Comparison of ENCODE assay signal across 15 mouse cellular contexts in genomic region chr15:79225780-79226179, GRCm38 (mm10). TPM values are rescaled to one million over a fixed set of nuclear protein-coding genes. Genes with fewer than 3 reads are reported as not detected.
A peak's percentile ranks its signal among the peaks of the same experiment; 100 is the strongest.
DNase-seq lines count a peak whose midpoint lies in the region; ATAC-seq and TF ChIP-seq lines count a peak whose summit lies in the region.
"Not testable (repeated sequence)": the region's sequence is repeated elsewhere in the genome, so short reads cannot be mapped to it uniquely, and the experiment has no call there.
"Had no signal": no experiment of that assay in that cellular context is flagged by ENCODE, and none has a peak within 500 bp of the region (broad histone marks: within the 10 kb centered on the region; RNA-seq: fewer than 3 reads in every experiment).

No protein-coding gene starts in this region.

- H3K4me1 ChIP-seq in E14TG2a.4 (replicated peaks; ENCODE audit: low read depth, low read length) = peaks cover 38% of the 10 kb centered on the region
- H3K4me1 ChIP-seq in forebrain, postnatal 0 days (ENCODE audit: insufficient read depth); hindbrain, postnatal 0 days (ENCODE audit: insufficient read depth, low read length); lung, postnatal 0 days (ENCODE audit: insufficient read depth, low read depth, low read length); stomach, postnatal 0 days (replicated peaks; ENCODE audit: control insufficient read depth, insufficient read depth): not testable (repeated sequence)

- H3K36me3 ChIP-seq in E14TG2a.4 (ENCODE audit: insufficient read depth, low read length); forebrain, postnatal 0 days (ENCODE audit: insufficient read depth); hindbrain, postnatal 0 days (ENCODE audit: insufficient read depth, low read length); lung, postnatal 0 days (ENCODE audit: insufficient read depth, low read length); stomach, postnatal 0 days (ENCODE audit: control insufficient read depth, insufficient read depth, low read length): not testable (repeated sequence)

- WGBS in forebrain, postnatal 0 days = 61% methylated on average over 2 of the region's 2 CpGs
- 59% methylated on average over 2 of the region's 2 CpGs for WGBS in hindbrain, postnatal 0 days
- WGBS in lung, postnatal 0 days = 60% methylated on average over 2 of the region's 2 CpGs
- 57% methylated on average over 2 of the region's 2 CpGs for WGBS in stomach, postnatal 0 days

- H3K4me3 ChIP-seq in E14TG2a.4 (replicated peaks; ENCODE audit: low read length); forebrain, postnatal 0 days (ENCODE audit: low read depth, low read length); hindbrain, postnatal 0 days (ENCODE audit: low read length); layer of hippocampus, adult 2 months; lung, postnatal 0 days (ENCODE audit: low read depth, low read length); stomach, postnatal 0 days (ENCODE audit: low read depth, low read length): not testable (repeated sequence)

- ATAC-seq in forebrain, postnatal 0 days; hindbrain, postnatal 0 days; lung, postnatal 0 days; stomach, postnatal 0 days (ENCODE audit: low FRiP score, low TSS enrichment): not testable (repeated sequence)

- H3K4me2 ChIP-seq in forebrain, postnatal 0 days (ENCODE audit: low read depth); hindbrain, postnatal 0 days (ENCODE audit: low read depth, low read length); lung, postnatal 0 days (replicated peaks; ENCODE audit: low read depth, low read length); stomach, postnatal 0 days (replicated peaks; ENCODE audit: low read depth): not testable (repeated sequence)

- H3K27me3 ChIP-seq in E14TG2a.4 (ENCODE audit: insufficient read depth, low read length); forebrain, postnatal 0 days (ENCODE audit: insufficient read depth, low read length); hindbrain, postnatal 0 days (ENCODE audit: insufficient read depth, low read length); lung, postnatal 0 days (replicated peaks; ENCODE audit: insufficient read depth, low read length); stomach, postnatal 0 days (ENCODE audit: control insufficient read depth, insufficient read depth, low read length): not testable (repeated sequence)

- H3K9ac ChIP-seq in forebrain, postnatal 0 days; hindbrain, postnatal 0 days (replicated peaks; ENCODE audit: low read length); lung, postnatal 0 days (replicated peaks; ENCODE audit: low read depth); stomach, postnatal 0 days (ENCODE audit: low read length): not testable (repeated sequence)

- TF ChIP-seq EP300 in lung, postnatal 0 days (IDR thresholded peaks at IDR 0.05); stomach, postnatal 0 days (optimal IDR thresholded peaks at IDR 0.05): not testable (repeated sequence)

- 0 out of 2 replicates have a peak, but pooled peaks have one; percentile 19 for TF ChIP-seq CTCF in E14TG2a.4 (conservative IDR thresholded peaks at IDR 0.05; ENCODE audit: low read length)
- TF ChIP-seq CTCF in forebrain, postnatal 0 days (IDR thresholded peaks at IDR 0.05; ENCODE audit: low read depth) = peak; percentile 19; the same call in 1 of the 2 replicates
- peak; percentile 15; the same call in 1 of the 2 replicates for TF ChIP-seq CTCF in hindbrain, postnatal 0 days (IDR thresholded peaks at IDR 0.05; ENCODE audit: low read depth)
- TF ChIP-seq CTCF in layer of hippocampus, adult 2 months (conservative IDR thresholded peaks at IDR 0.05) = peak; percentile 30
- TF ChIP-seq CTCF in lung, postnatal 0 days (IDR thresholded peaks at IDR 0.05) = 0 out of 2 replicates have a peak, but pooled peaks have one; percentile 15
- peak; percentile 28; the same call in 1 of the 2 replicates for TF ChIP-seq CTCF in stomach, postnatal 0 days (IDR thresholded peaks at IDR 0.05; ENCODE audit: low read depth)

- DNase-seq in forebrain, postnatal 0 days; hindbrain, postnatal 0 days (ENCODE audit: low spot score); layer of hippocampus, adult 2 months (ENCODE audit: low spot score in 2 of 2); lung, postnatal 0 days (ENCODE audit: low spot score); stomach, postnatal 0 days (ENCODE audit: low spot score): not testable (repeated sequence)

- not testable (repeated sequence) for H3K27ac ChIP-seq in forebrain, postnatal 0 days (ENCODE audit: low read depth, low read length); hindbrain, postnatal 0 days; layer of hippocampus, adult 2 months; lung, postnatal 0 days (ENCODE audit: low read length); stomach, postnatal 0 days (replicated peaks)

- H3K9me3 ChIP-seq in E14TG2a.4 (ENCODE audit: low read length); forebrain, postnatal 0 days (ENCODE audit: low read length); hindbrain, postnatal 0 days (ENCODE audit: low read length); lung, postnatal 0 days (ENCODE audit: low read length); stomach, postnatal 0 days (ENCODE audit: control insufficient read depth, low read length): not testable (repeated sequence)

RNA-seq across cellular contexts. Expression of gene Pick1, which starts 3.2 kb away (rescaled TPM):
- total RNA-seq in forebrain, postnatal 0 days (2014; rRNA removed) = 76.2 and 84.7 TPM in 2 replicates
- polyA plus RNA-seq in forebrain, postnatal 0 days (2015; fragmentation: Nextera tagmentation; extraction: Ambion mirVana) = 60.9 and 72.7 TPM in 2 replicates
- 59.4 and 68.0 TPM in 2 replicates for total RNA-seq in hindbrain, postnatal 0 days (2014; rRNA removed)
- polyA plus RNA-seq in hindbrain, postnatal 0 days (2015; fragmentation: Nextera tagmentation; extraction: Ambion mirVana) = 67.7 and 70.0 TPM in 2 replicates
- total RNA-seq in layer of hippocampus, adult 2 months (2021) = 10 to 100 TPM; 46.1 to 49.7 TPM
- 22.0 and 22.2 TPM in 2 replicates for polyA plus RNA-seq in lung, postnatal 0 days (2015; fragmentation: Nextera tagmentation; extraction: Ambion mirVana)
- polyA plus RNA-seq in stomach, postnatal 0 days (2015; fragmentation: Nextera tagmentation; extraction: Ambion mirVana) = 25.7 and 26.7 TPM in 2 replicates

RNA-seq across cellular contexts. Expression of gene Gm49486, which starts 3.4 kb away (rescaled TPM):
- 2.8 and 4.4 TPM in 2 replicates for total RNA-seq in forebrain, postnatal 0 days (2014; rRNA removed)
- 1.1 and 1.2 TPM in 2 replicates for polyA plus RNA-seq in forebrain, postnatal 0 days (2015; fragmentation: Nextera tagmentation; extraction: Ambion mirVana)
- total RNA-seq in hindbrain, postnatal 0 days (2014; rRNA removed) = 0.61 and 1.7 TPM in 2 replicates
- polyA plus RNA-seq in hindbrain, postnatal 0 days (2015; fragmentation: Nextera tagmentation; extraction: Ambion mirVana) = 1.5 and 2.1 TPM in 2 replicates
- total RNA-seq in layer of hippocampus, adult 2 months (2021) = under 1 TPM; 0.31 to 0.49 TPM
- polyA plus RNA-seq in lung, postnatal 0 days (2015; fragmentation: Nextera tagmentation; extraction: Ambion mirVana) = 0.16 and 0.31 TPM in 2 replicates
- 0.23 and 0.27 TPM in 2 replicates for polyA plus RNA-seq in stomach, postnatal 0 days (2015; fragmentation: Nextera tagmentation; extraction: Ambion mirVana)
- total RNA-seq: adrenal gland, adult 2 months; common myeloid progenitor, adult 5-6 weeks; hematopoietic stem cell, adult 5-6 weeks had no signal
- polyA plus RNA-seq: adrenal gland, adult 2 months; G1E; inflammation-experienced regulatory T-cells, adult 6 months had no signal

RNA-seq across cellular contexts. Expression of gene Slc16a8, which starts 28.8 kb away (rescaled TPM):
- total RNA-seq in forebrain, postnatal 0 days (2014; rRNA removed) = 0.62 and 0.95 TPM in 2 replicates
- polyA plus RNA-seq in forebrain, postnatal 0 days (2015; fragmentation: Nextera tagmentation; extraction: Ambion mirVana) = 1.4 and 1.6 TPM in 2 replicates
- total RNA-seq in hindbrain, postnatal 0 days (2014; rRNA removed) = 1.0 and 2.0 TPM in 2 replicates
- 3.1 and 3.7 TPM in 2 replicates for polyA plus RNA-seq in hindbrain, postnatal 0 days (2015; fragmentation: Nextera tagmentation; extraction: Ambion mirVana)
- not detected for total RNA-seq in layer of hippocampus, adult 2 months (2021)
- 0.07 and 0.13 TPM in 2 replicates for polyA plus RNA-seq in lung, postnatal 0 days (2015; fragmentation: Nextera tagmentation; extraction: Ambion mirVana)
- 0.10 and 0.12 TPM in 2 replicates for polyA plus RNA-seq in stomach, postnatal 0 days (2015; fragmentation: Nextera tagmentation; extraction: Ambion mirVana)
- total RNA-seq: adrenal gland, adult 2 months; adrenal gland, postnatal 14 days; common myeloid progenitor, adult 5-6 weeks; G1E; granulocyte monocyte progenitor cell, adult 5-6 weeks; hematopoietic stem cell, adult 5-6 weeks had no signal
- polyA plus RNA-seq: forebrain, embryonic 11.5 days; G1E; inflammation-experienced regulatory T-cells, adult 6 months; intestine, embryonic 16.5 days had no signal

RNA-seq across cellular contexts. Expression of gene Baiap2l2, which starts 59.6 kb away (rescaled TPM):
- 3.2 and 7.9 TPM in 2 replicates for total RNA-seq in forebrain, postnatal 0 days (2014; rRNA removed)
- 9.1 and 11.3 TPM in 2 replicates for polyA plus RNA-seq in forebrain, postnatal 0 days (2015; fragmentation: Nextera tagmentation; extraction: Ambion mirVana)
- 1.7 and 2.3 TPM in 2 replicates for total RNA-seq in hindbrain, postnatal 0 days (2014; rRNA removed)
- 6.5 and 6.8 TPM in 2 replicates for polyA plus RNA-seq in hindbrain, postnatal 0 days (2015; fragmentation: Nextera tagmentation; extraction: Ambion mirVana)
- 1 to 10 TPM; 1.2 to 2.7 TPM for total RNA-seq in layer of hippocampus, adult 2 months (2021)
- 1.4 and 2.7 TPM in 2 replicates for polyA plus RNA-seq in lung, postnatal 0 days (2015; fragmentation: Nextera tagmentation; extraction: Ambion mirVana)
- polyA plus RNA-seq in stomach, postnatal 0 days (2015; fragmentation: Nextera tagmentation; extraction: Ambion mirVana) = 4.1 and 4.9 TPM in 2 replicates
- total RNA-seq: common myeloid progenitor, adult 5-6 weeks; G1E; granulocyte monocyte progenitor cell, adult 5-6 weeks had no signal
- polyA plus RNA-seq: G1E had no signal
